Mouse (Mus musculus) embryonic facial prominence, embryonic 15.5 days (tissue): ENCODE measurements around the gene Erc2. TPM values are rescaled to one million over a fixed set of nuclear protein-coding genes. Genes with fewer than 3 reads are reported as not detected.
A peak's percentile ranks its signal among the peaks of the same experiment; 100 is the strongest.

Experiments
- ATAC-seq: fragments of 200-750 bp; cut with Nextera tagmentation; 2 replicates; pipeline ENCODE4 v1.8.0; 2017; ENCODE audit warnings: low read depth, moderate TSS enrichment; ENCODE audit not compliant: insufficient number of reproducible peaks, low FRiP score, low TSS enrichment
- H3K27ac ChIP-seq: fragments of 300-500 bp; sonication (generic); replicated peaks from 2 replicates; pipeline ENCODE4 v1.5.1; 2015; ENCODE audit warnings: mild to moderate bottlenecking, inconsistent platforms
- H3K27me3 ChIP-seq: fragments of 300-500 bp; sonication (generic); 2 replicates; pipeline ENCODE4 v1.6.1; 2015; ENCODE audit warnings: inconsistent platforms
- H3K36me3 ChIP-seq: fragments of 300-500 bp; sonication (generic); 2 replicates; pipeline ENCODE4 v1.6.1; 2015; ENCODE audit warnings: mild to moderate bottlenecking, inconsistent platforms
- H3K4me1 ChIP-seq: fragments of 300-500 bp; sonication (generic); 2 replicates; pipeline ENCODE4 v1.6.1; 2015; ENCODE audit warnings: inconsistent platforms
- H3K4me2 ChIP-seq: fragments of 300-500 bp; sonication (generic); replicated peaks from 2 replicates; pipeline ENCODE4 v1.6.1; 2015; ENCODE audit warnings: mild to moderate bottlenecking, inconsistent platforms
- H3K4me3 ChIP-seq: fragments of 300-500 bp; sonication (generic); replicated peaks from 2 replicates; pipeline ENCODE4 v1.5.1; 2015; ENCODE audit warnings: mild to moderate bottlenecking, inconsistent platforms
- H3K9ac ChIP-seq: fragments of 300-500 bp; sonication (generic); 2 replicates; pipeline ENCODE4 v1.6.1; 2015; ENCODE audit warnings: inconsistent platforms
- H3K9me3 ChIP-seq: fragments of 300-500 bp; sonication (generic); replicated peaks from 2 replicates; pipeline ENCODE4 v1.6.1; 2016; ENCODE audit warnings: inconsistent platforms
- WGBS: fragments of 180-500 bp; shearing (Covaris S2); methylation state at CpG from one replicate; pipeline ENCODE4 v1.1.7; 2015; 5-methylcytosine and 5-hydroxymethylcytosine counted together
- polyA plus RNA-seq: library from polyadenylated mRNA; unstranded; fragments of >200 nt; fragmentation: Nextera tagmentation; extraction: Ambion mirVana; gene quantifications from 2 replicates; pipeline ENCODE4 v1.2.1, GENCODE M21; 2015

Erc2 gene
- polyA plus RNA-seq, 1 experiment from 2014 or later: 7.1 TPM

DNA sequence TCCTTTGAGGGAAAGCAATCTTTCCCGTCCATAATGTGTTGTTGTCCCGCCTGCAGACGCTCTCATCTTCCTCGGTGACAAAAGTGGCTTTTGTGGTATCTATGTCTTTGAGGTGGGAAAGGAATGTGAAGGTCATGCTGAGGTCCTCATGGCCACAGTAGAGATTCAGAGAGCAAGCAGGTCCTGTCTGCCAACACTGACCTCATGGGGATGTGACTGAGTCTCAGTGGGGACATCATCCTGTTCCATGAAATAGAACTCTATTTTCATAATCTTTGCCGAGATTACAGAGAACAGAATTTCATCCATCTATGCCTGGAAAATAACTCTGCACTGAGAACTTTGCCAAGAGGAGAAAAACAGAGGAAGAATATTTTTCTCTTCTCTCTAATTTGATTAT lies 324.0 kb downstream of the Erc2 start:
- H3K4me2 ChIP-seq: no peak overlapping the region
- no peak overlapping the region for H3K9ac ChIP-seq
- no peaks in the 10 kb centered on the region for H3K9me3 ChIP-seq
- no peak for ATAC-seq
- 64% methylated on average over 5 of the region's 5 CpGs for WGBS
- H3K36me3 ChIP-seq: no peaks in the 10 kb centered on the region
- no peak overlapping the region for H3K27ac ChIP-seq
- no peak overlapping the region for H3K4me3 ChIP-seq
- no peaks in the 10 kb centered on the region for H3K27me3 ChIP-seq
- no peaks in the 10 kb centered on the region for H3K4me1 ChIP-seq

DNA sequence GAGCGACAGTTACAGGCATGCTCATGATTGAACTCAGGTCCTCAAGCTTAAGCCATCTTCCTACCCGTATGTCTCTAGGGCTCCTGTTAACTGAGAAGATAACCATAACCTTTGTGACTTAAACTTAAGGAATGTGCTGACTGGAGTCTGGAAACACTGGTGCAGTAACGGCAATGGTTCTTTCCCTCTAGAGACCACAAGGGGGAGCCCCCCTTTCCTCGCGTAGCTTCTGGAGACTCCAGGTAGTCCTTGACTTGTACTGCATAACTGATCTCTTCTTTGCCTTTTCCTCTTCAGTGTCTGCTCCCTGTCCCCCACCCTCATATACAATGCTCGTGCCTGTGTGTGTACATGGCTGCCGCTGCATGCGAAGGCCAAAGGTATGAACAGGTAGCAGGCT lies 326.2 kb downstream of the Erc2 start:
- H3K4me2 ChIP-seq: no peak overlapping the region
- H3K27me3 ChIP-seq: no peaks in the 10 kb centered on the region
- no peak for ATAC-seq
- 78% methylated on average over 8 of the region's 8 CpGs for WGBS
- no peak overlapping the region for H3K27ac ChIP-seq
- no peaks in the 10 kb centered on the region for H3K4me1 ChIP-seq
- H3K4me3 ChIP-seq: no peak overlapping the region
- no peak overlapping the region for H3K9ac ChIP-seq
- no peaks in the 10 kb centered on the region for H3K36me3 ChIP-seq
- H3K9me3 ChIP-seq: no peaks in the 10 kb centered on the region

DNA sequence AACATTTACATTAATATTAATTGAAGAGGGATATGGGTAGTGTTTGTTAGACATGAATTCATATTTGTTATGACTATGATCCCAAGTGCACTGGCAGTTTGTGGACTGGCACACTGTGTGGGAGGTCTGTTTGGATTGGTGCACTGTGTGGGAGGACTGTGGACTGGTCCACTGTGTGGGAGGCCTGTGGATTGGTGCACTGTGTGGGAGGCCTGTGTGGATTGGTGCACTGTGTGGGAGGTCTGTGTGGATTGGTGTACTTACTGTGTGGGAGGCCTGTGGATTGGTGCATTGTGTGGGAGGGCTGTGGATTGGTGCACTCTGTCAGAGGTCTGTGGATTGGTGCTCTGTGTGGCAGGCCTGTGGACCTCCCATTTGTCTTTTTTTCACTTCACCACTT lies 331.6 kb downstream of the Erc2 start:
- no peak overlapping the region for H3K9ac ChIP-seq
- ATAC-seq: peak; percentile 39; the same call in 1 of the 2 replicates

DNA sequence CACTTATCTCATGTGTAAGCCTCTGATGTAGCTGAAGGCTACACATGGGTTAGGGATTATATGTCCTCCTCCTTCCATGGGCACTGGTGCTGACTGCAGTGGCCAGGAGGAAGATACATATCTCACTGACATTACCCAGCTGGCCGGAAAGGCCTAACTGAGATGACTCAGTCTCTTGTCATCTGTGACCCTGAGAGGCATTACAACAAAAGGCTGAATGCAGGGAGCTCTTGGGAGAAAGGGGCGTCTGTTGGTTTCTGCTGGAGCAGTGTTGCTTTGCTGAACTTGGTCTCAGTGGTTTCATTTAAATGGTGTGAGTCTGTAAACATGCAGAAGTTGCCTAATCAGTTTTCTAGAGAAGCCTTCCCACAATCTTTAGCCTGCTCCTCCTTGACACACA lies 334.6 kb downstream of the Erc2 start:
- Histone ChIP-seq H3K4me1 (no peaks in the 10 kb centered on the region), H3K4me3 (no peak overlapping the region), H3K36me3 (no peaks in the 10 kb centered on the region), H3K27me3 (no peaks in the 10 kb centered on the region), H3K4me2 (no peak overlapping the region), H3K9ac (no peak overlapping the region), H3K9me3 (no peaks in the 10 kb centered on the region), H3K27ac (no peak overlapping the region)
- ATAC-seq: no peak
- 53% methylated on average over 2 of the region's 2 CpGs for WGBS

More for the DNA sequence above, 331.6 kb downstream of the Erc2 start:
- no peak overlapping the region for H3K27ac ChIP-seq
- no peaks in the 10 kb centered on the region for H3K9me3 ChIP-seq
- H3K4me2 ChIP-seq: no peak overlapping the region
- no peaks in the 10 kb centered on the region for H3K27me3 ChIP-seq
- H3K4me1 ChIP-seq: no peaks in the 10 kb centered on the region
- H3K36me3 ChIP-seq: no peaks in the 10 kb centered on the region
- H3K4me3 ChIP-seq: no peak overlapping the region

DNA sequence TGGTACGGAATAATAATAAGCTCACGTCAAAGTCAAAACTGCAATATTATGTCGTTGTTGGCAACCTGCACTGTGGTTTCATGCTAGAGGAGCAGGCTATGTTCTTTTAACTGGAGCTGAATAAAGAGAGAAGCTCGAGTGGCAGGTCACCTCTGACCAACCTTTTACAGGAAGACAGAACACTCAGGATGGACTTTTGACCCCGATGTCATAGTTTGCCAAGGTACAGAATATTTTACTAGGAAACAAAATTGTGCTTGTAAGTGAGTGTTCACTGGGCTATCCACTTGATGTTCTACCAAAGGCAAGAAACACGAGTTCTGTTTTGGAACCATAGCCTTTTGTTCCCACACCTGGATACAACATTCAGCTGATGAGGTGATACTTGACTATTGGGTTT lies 351.5 kb downstream of the Erc2 start:
- no peaks in the 10 kb centered on the region for H3K4me1 ChIP-seq
- no peaks in the 10 kb centered on the region for H3K27me3 ChIP-seq
- WGBS: 70% methylated on average over 6 of the region's 6 CpGs
- H3K27ac ChIP-seq: no peak overlapping the region
- H3K36me3 ChIP-seq: no peaks in the 10 kb centered on the region
- no peak overlapping the region for H3K4me2 ChIP-seq
- ATAC-seq: no peak
- H3K9ac ChIP-seq: no peak overlapping the region
- H3K9me3 ChIP-seq: no peaks in the 10 kb centered on the region
- H3K4me3 ChIP-seq: no peak overlapping the region

DNA sequence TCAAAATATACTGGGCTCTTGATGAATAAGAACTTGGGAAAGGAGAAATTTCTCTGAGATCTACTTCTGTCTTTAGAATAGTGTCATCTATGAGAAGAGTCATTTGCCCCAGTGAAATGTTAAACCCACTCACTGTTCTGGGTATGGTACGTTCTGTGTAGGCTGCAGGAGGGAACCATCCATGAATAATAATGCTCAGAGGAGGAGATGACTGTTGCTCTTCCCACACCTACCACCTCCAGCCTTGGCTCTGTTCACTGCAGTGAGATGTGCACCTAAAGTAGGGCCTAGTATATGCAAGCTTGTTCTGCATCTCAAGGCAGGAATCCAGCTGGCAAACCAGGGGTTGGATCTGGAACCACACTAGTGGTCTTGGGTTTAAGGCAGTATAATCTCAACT lies 353.4 kb downstream of the Erc2 start:
- Histone ChIP-seq H3K4me3 (no peak overlapping the region), H3K4me2 (no peak overlapping the region), H3K4me1 (no peaks in the 10 kb centered on the region), H3K9ac (no peak overlapping the region), H3K27me3 (no peaks in the 10 kb centered on the region), H3K36me3 (no peaks in the 10 kb centered on the region), H3K27ac (no peak overlapping the region), H3K9me3 (no peaks in the 10 kb centered on the region)
- no peak for ATAC-seq
- 63% methylated on average over 1 of the region's 1 CpGs for WGBS

DNA sequence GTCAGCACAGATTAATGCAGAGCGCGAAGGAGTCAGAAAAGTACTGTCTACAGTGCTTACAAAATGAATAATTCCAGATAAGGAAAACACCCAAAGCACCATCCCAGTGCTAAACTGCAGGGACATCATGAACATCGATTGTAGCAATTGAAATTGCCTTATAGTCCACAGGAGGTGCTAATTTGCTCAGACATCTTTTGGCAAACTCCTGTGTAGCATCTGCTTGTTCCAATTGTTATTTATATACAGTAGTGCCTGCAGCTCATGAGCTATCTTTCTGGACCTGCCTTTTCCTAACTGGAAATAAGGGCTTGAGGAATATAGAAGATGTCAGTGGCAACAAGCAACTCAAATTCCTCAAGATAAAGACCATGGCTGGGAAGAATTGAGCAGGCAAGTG lies 362.5 kb downstream of the Erc2 start:
- H3K27me3 ChIP-seq: no peaks in the 10 kb centered on the region
- H3K4me1 ChIP-seq: 0 out of 2 replicates have a peak, but pooled peaks cover 6% of the 10 kb centered on the region
- no peaks in the 10 kb centered on the region for H3K9me3 ChIP-seq
- no peak overlapping the region for H3K9ac ChIP-seq
- H3K27ac ChIP-seq: no peak overlapping the region
- H3K4me3 ChIP-seq: no peak overlapping the region
- ATAC-seq: no peak
- no peaks in the 10 kb centered on the region for H3K36me3 ChIP-seq
- 79% methylated on average over 3 of the region's 3 CpGs for WGBS
- no peak overlapping the region for H3K4me2 ChIP-seq

DNA sequence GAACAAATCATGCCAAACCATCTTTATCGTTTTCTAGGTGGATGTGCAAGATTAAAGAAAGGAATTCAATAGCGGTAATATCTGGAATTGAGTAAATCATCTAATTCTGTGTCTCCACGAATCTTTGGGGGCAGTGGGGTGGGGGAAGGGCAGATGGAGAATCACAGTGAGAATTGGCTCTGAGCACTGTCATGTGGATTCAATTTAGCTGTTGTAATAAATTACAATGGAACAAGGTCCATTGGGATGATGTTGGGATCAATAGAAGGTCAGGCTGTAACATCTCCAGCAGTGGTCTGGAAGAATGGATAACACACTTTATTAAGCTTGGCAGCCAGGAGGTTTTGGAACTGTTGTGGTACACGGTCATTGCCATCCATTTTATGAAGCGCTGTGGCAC lies 363.0 kb downstream of the Erc2 start:
- no peak overlapping the region for H3K4me2 ChIP-seq
- H3K9me3 ChIP-seq: no peaks in the 10 kb centered on the region
- H3K36me3 ChIP-seq: no peaks in the 10 kb centered on the region
- no peak overlapping the region for H3K9ac ChIP-seq
- 0 out of 2 replicates have a peak, but pooled peaks cover 6% of the 10 kb centered on the region for H3K4me1 ChIP-seq
- H3K4me3 ChIP-seq: no peak overlapping the region
- 55% methylated on average over 5 of the region's 5 CpGs for WGBS
- H3K27ac ChIP-seq: no peak overlapping the region
- no peaks in the 10 kb centered on the region for H3K27me3 ChIP-seq
- no peak for ATAC-seq

DNA sequence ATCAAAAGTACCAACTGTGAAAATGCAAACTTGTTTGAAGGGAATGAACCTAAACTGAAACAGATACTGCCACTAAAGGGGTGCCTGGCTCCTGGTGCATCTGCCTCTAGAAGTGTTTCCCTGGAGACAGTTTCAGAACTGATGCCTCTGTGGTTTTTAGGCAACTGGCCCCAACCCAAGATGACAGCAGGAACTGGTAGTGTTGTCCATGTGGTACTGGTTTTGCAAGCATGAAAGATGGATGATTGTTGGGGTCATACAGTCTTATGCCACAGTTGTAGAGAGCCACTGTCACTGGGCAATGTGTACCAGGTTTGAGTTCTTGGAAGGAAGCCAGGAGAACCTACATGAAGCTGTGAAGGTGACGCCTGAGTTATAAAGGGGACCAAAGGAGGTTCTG lies 365.2 kb downstream of the Erc2 start:
- no peak for ATAC-seq
- H3K4me3 ChIP-seq: no peak overlapping the region
- WGBS: 79% methylated on average over 1 of the region's 1 CpGs
- no peaks in the 10 kb centered on the region for H3K27me3 ChIP-seq
- no peaks in the 10 kb centered on the region for H3K36me3 ChIP-seq
- H3K27ac ChIP-seq: no peak overlapping the region
- no peaks in the 10 kb centered on the region for H3K9me3 ChIP-seq
- H3K9ac ChIP-seq: no peak overlapping the region
- H3K4me2 ChIP-seq: no peak overlapping the region
- H3K4me1 ChIP-seq: 0 out of 2 replicates have a peak, but pooled peaks cover 6% of the 10 kb centered on the region

DNA sequence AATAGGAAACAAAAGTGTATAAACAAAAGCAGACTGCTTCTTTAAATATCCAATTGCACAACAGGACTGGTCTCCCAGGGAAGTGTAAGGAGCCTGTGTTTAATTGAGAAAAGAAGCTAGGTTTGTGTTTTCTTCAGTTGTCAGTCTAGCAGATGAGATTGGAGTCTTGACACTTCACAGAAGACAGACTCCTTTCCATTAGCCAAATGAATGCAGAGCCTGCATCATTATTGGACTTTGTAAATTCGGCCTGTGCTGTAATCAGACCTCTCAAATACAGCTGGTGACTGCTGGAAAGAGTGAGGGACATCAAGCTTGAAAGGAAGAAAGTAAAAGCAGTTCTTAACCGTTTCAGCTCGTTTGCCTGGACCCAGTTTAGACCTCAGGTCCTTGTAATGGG lies 376.3 kb downstream of the Erc2 start:
- ATAC-seq: no peak
- no peaks in the 10 kb centered on the region for H3K27me3 ChIP-seq
- WGBS: 25% methylated on average over 3 of the region's 3 CpGs
- peaks cover 15% of the 10 kb centered on the region for H3K4me1 ChIP-seq
- no peaks in the 10 kb centered on the region for H3K9me3 ChIP-seq
- H3K4me3 ChIP-seq: no peak overlapping the region
- peak overlapping the region; percentile 80; the same call in 1 of the 2 replicates for H3K27ac ChIP-seq
- no peak overlapping the region for H3K9ac ChIP-seq
- no peak overlapping the region for H3K4me2 ChIP-seq
- H3K36me3 ChIP-seq: no peaks in the 10 kb centered on the region

DNA sequence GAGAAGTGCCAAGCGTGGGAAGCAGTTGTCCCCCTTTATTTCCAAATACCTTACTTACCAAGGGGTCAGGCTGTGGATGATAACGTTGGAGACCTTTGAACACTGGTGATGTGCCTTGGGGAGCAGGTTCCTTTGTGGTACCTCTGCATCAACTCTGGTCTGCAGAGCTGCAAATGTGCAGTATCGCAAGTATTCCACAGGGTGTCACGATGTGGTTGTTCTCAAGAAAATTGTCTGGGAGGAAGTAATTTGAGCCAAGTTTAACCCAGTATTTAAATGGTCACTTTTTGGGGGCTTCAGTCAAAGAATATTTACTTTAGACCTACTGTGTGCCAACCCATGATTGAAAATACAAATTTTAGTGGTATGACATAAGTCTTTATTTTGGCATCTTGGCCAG lies 381.8 kb downstream of the Erc2 start:
- Histone ChIP-seq H3K9ac (no peak overlapping the region), H3K27me3 (no peaks in the 10 kb centered on the region), H3K4me1 (0 out of 2 replicates have a peak, but pooled peaks cover 4% of the 10 kb centered on the region), H3K4me2 (no peak overlapping the region), H3K4me3 (no peak overlapping the region), H3K9me3 (no peaks in the 10 kb centered on the region), H3K36me3 (no peaks in the 10 kb centered on the region), H3K27ac (no peak overlapping the region)
- no peak for ATAC-seq
- 19% methylated on average over 4 of the region's 4 CpGs for WGBS

DNA sequence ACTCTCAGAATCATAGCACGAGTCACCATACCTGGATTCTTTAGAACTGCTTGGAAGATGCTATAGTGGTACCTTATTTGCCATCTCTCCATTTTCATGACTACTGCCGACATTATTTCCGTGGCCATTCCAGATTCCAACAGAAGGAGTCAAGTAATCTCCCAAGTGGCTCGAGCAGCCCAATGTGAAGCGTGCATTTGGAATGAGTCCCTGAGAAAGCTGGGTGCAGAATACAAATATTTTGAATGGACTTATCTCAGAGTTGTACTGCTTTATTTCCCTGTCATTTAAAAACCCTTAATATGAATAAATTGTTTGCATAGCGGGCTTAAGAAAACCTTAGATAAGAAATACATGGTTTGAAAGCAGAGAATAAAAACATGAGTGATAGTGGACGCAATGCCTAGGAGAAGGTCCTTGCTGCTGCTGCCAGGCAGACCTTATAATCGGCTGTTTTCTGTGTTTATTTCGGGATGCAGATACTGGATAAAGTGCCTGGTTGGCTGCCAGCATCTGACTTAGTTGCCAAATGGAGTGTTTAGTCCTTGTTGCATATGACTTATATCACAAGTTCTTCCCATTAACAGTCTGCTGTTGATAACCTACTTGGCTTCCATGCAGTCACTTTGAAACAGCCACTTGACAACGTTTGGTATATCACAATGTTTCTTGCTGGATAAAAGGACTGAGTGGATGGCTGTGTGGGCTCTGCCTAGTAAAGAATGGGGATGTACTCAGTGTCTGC lies 388.5 kb downstream of the Erc2 start:
- H3K9me3 ChIP-seq: no peaks in the 10 kb centered on the region
- H3K36me3 ChIP-seq: no peaks in the 10 kb centered on the region
- no peak overlapping the region for H3K4me3 ChIP-seq
- H3K4me1 ChIP-seq: no peaks in the 10 kb centered on the region
- no peak overlapping the region for H3K4me2 ChIP-seq
- 80% methylated on average over 10 of the region's 10 CpGs for WGBS
- no peak for ATAC-seq
- no peak overlapping the region for H3K9ac ChIP-seq
- H3K27ac ChIP-seq: no peak overlapping the region
- no peaks in the 10 kb centered on the region for H3K27me3 ChIP-seq
